Mouse (Mus musculus): Measurements from ENCODE around the gene Tiam1.

Tiam1 gene

GRCm38 (mm10) chr16:89882477-89883234 lies 260.9 kb downstream of the Tiam1 start:
- DNase-seq (ENCODE audit: low read depth, low spot score) = no peak

- DNase-seq (ENCODE audit: low read depth, low spot score) = no peak
Measured at GRCm38 (mm10) chr16:89877206-89877605, 266.4 kb downstream of the Tiam1 start.

- no peak for DNase-seq (ENCODE audit: low read depth, low spot score)
Measured at GRCm38 (mm10) chr16:89876079-89876478, 267.5 kb downstream of the Tiam1 start.

- no peak for DNase-seq (ENCODE audit: low read depth, low spot score)
Measured at GRCm38 (mm10) chr16:89874012-89874704, 269.4 kb downstream of the Tiam1 start.

- no peak for DNase-seq (ENCODE audit: low read depth, low spot score)
Measured at GRCm38 (mm10) chr16:89872011-89872942, 271.3 kb downstream of the Tiam1 start.

- DNase-seq (ENCODE audit: low read depth, low spot score) = no peak
Measured at GRCm38 (mm10) chr16:89871382-89871781, 272.2 kb downstream of the Tiam1 start.

- no peak for DNase-seq (ENCODE audit: low read depth, low spot score)
Measured at GRCm38 (mm10) chr16:89870059-89870458, 273.5 kb downstream of the Tiam1 start.

GRCm38 (mm10) chr16:89868502-89868901 lies 275.1 kb downstream of the Tiam1 start:
- DNase-seq (ENCODE audit: low read depth, low spot score) = no peak

- no peak for DNase-seq (ENCODE audit: low read depth, low spot score)
Measured at GRCm38 (mm10) chr16:89867212-89867829, 276.2 kb downstream of the Tiam1 start.

- DNase-seq (ENCODE audit: low read depth, low spot score) = no peak
Measured at GRCm38 (mm10) chr16:89865136-89865535, 278.4 kb downstream of the Tiam1 start.

- no peak for DNase-seq (ENCODE audit: low read depth, low spot score)
Measured at GRCm38 (mm10) chr16:89864710-89865109, 278.9 kb downstream of the Tiam1 start.

GRCm38 (mm10) chr16:89863264-89863663 lies 280.3 kb downstream of the Tiam1 start:
- DNase-seq (ENCODE audit: low read depth, low spot score) = no peak

GRCm38 (mm10) chr16:89861531-89861930 lies 282.0 kb downstream of the Tiam1 start:
- DNase-seq (ENCODE audit: low read depth, low spot score) = no peak

GRCm38 (mm10) chr16:89860708-89861107 lies 282.9 kb downstream of the Tiam1 start:
- DNase-seq (ENCODE audit: low read depth, low spot score) = no peak

- no peak for DNase-seq (ENCODE audit: low read depth, low spot score)
Measured at GRCm38 (mm10) chr16:89857666-89858065, 285.9 kb downstream of the Tiam1 start.

GRCm38 (mm10) chr16:89854731-89855130 lies 288.8 kb downstream of the Tiam1 start:
- DNase-seq (ENCODE audit: low read depth, low spot score) = peak; percentile 15

GRCm38 (mm10) chr16:89851333-89851732 lies 292.2 kb downstream of the Tiam1 start:
- no peak for DNase-seq (ENCODE audit: low read depth, low spot score)

GRCm38 (mm10) chr16:89848651-89849597 lies 294.6 kb downstream of the Tiam1 start:
- no peak for DNase-seq (ENCODE audit: low read depth, low spot score)

GRCm38 (mm10) chr16:89848179-89848578 lies 295.4 kb downstream of the Tiam1 start:
- DNase-seq (ENCODE audit: low read depth, low spot score) = no peak

GRCm38 (mm10) chr16:89845461-89845860 lies 298.1 kb downstream of the Tiam1 start:
- DNase-seq (ENCODE audit: low read depth, low spot score) = no peak
